10 mouse cellular contexts compared by ENCODE assay signal in genomic region chr11:72409649-72410385, GRCm38 (mm10). TPM values are rescaled to one million over a fixed set of nuclear protein-coding genes. Genes with fewer than 3 reads are reported as not detected.
DNase-seq lines count a peak whose midpoint lies in the region; ATAC-seq and TF ChIP-seq lines count a peak whose summit lies in the region.
"Had no signal": no experiment of that assay in that cellular context is flagged by ENCODE, and none has a peak within 500 bp of the region (broad histone marks: within the 10 kb centered on the region; RNA-seq: fewer than 3 reads in every experiment).

No protein-coding gene starts in this region.

- no peak overlapping the region for H3K4me2 ChIP-seq in midbrain, embryonic 14.5 days (ENCODE audit: low read length)
- peak overlapping the region; percentile 95 for H3K4me2 ChIP-seq in limb, embryonic 15.5 days
- peak overlapping the region; percentile 97 for H3K4me2 ChIP-seq in stomach, postnatal 0 days (replicated peaks; ENCODE audit: low read depth)

- H3K4me3 ChIP-seq in midbrain, embryonic 10.5 days: peak overlapping the region; percentile 75
- H3K4me3 ChIP-seq in midbrain, embryonic 14.5 days (replicated peaks; ENCODE audit: low read depth, low read length): no peak overlapping the region
- peak overlapping the region; percentile 58 for H3K4me3 ChIP-seq in limb, embryonic 15.5 days
- H3K4me3 ChIP-seq in stomach, postnatal 0 days (ENCODE audit: low read depth, low read length): peak overlapping the region; percentile 11; the same call in 1 of the 2 replicates

- no peak overlapping the region for H3K9ac ChIP-seq in midbrain, embryonic 14.5 days (replicated peaks; ENCODE audit: low read length)
- H3K9ac ChIP-seq in limb, embryonic 15.5 days: no peak overlapping the region
- H3K9ac ChIP-seq in stomach, postnatal 0 days (ENCODE audit: low read length): no peak overlapping the region

- peaks cover 78% of the 10 kb centered on the region for H3K27me3 ChIP-seq in midbrain, embryonic 10.5 days (ENCODE audit: low read depth, poor library complexity, severe bottlenecking)
- peaks cover 12% of the 10 kb centered on the region; the same call in 1 of the 2 replicates for H3K27me3 ChIP-seq in midbrain, embryonic 14.5 days (ENCODE audit: control insufficient read depth, insufficient read depth, low read length)
- peaks cover 20% of the 10 kb centered on the region; the same call in 1 of the 2 replicates for H3K27me3 ChIP-seq in limb, embryonic 15.5 days
- H3K27me3 ChIP-seq in stomach, postnatal 0 days (ENCODE audit: control insufficient read depth, insufficient read depth, low read length): no peaks in the 10 kb centered on the region

- no peak for TF ChIP-seq CTCF in stomach, postnatal 0 days (IDR thresholded peaks at IDR 0.05; ENCODE audit: low read depth)

- no peak for TF ChIP-seq EP300 in stomach, postnatal 0 days (optimal IDR thresholded peaks at IDR 0.05)

- ATAC-seq in midbrain, embryonic 14.5 days (ENCODE audit: low FRiP score, low TSS enrichment): no peak
- no peak for ATAC-seq in limb, embryonic 15.5 days (ENCODE audit: insufficient number of reproducible peaks, low FRiP score, low TSS enrichment, low read depth)
- ATAC-seq in stomach, postnatal 0 days (ENCODE audit: low FRiP score, low TSS enrichment): no peak

- no peak overlapping the region for H3K27ac ChIP-seq in midbrain, embryonic 10.5 days (replicated peaks)
- H3K27ac ChIP-seq in midbrain, embryonic 14.5 days (replicated peaks; ENCODE audit: low read depth, low read length): no peak overlapping the region
- 0 out of 2 replicates have a peak overlapping the region, but pooled peaks have one; percentile 1 for H3K27ac ChIP-seq in limb, embryonic 15.5 days
- H3K27ac ChIP-seq in stomach, postnatal 0 days (replicated peaks): no peak overlapping the region

- intact Hi-C loops in heart, postnatal 25 days (cut with DNase I): loop anchor here (2.0 kb wide), 2 partner anchors 13 to 15 kb away; no protein-coding TSS in a partner anchor

- WGBS in midbrain, embryonic 10.5 days: 76% methylated on average over 12 of the region's 12 CpGs
- 70% methylated on average over 12 of the region's 12 CpGs for WGBS in midbrain, embryonic 14.5 days
- 51% methylated on average over 12 of the region's 12 CpGs for WGBS in limb, embryonic 15.5 days
- WGBS in stomach, postnatal 0 days: 64% methylated on average over 12 of the region's 12 CpGs

- no peaks in the 10 kb centered on the region for H3K9me3 ChIP-seq in midbrain, embryonic 10.5 days (replicated peaks)
- no peaks in the 10 kb centered on the region for H3K9me3 ChIP-seq in midbrain, embryonic 14.5 days (ENCODE audit: control insufficient read depth, low read length)
- no peaks in the 10 kb centered on the region for H3K9me3 ChIP-seq in limb, embryonic 15.5 days
- no peaks in the 10 kb centered on the region for H3K9me3 ChIP-seq in stomach, postnatal 0 days (ENCODE audit: control insufficient read depth, low read length)

- DNase-seq in heart, adult 11 months: peak; percentile 91
- no peak for DNase-seq in heart, postnatal 25 days (ENCODE audit: low spot score)
- no peak for DNase-seq in midbrain, embryonic 10.5 days (ENCODE audit: low spot score)
- no peak for DNase-seq in midbrain, embryonic 14.5 days
- no peak for DNase-seq in stomach, postnatal 0 days (ENCODE audit: low spot score)
- DNase-seq in right cerebral cortex, adult 18-20 months: no peak
- no peak for DNase-seq in cerebellum, postnatal 36 days
- DNase-seq: cerebellum, postnatal 14 days had no signal

- no peaks in the 10 kb centered on the region for H3K36me3 ChIP-seq in midbrain, embryonic 10.5 days
- H3K36me3 ChIP-seq in midbrain, embryonic 14.5 days (ENCODE audit: control insufficient read depth, insufficient read depth, low read length): no peaks in the 10 kb centered on the region
- H3K36me3 ChIP-seq in limb, embryonic 15.5 days: no peaks in the 10 kb centered on the region
- no peaks in the 10 kb centered on the region for H3K36me3 ChIP-seq in stomach, postnatal 0 days (ENCODE audit: control insufficient read depth, insufficient read depth, low read length)

- H3K4me1 ChIP-seq in midbrain, embryonic 10.5 days: peaks cover 61% of the 10 kb centered on the region
- peaks cover 13% of the 10 kb centered on the region for H3K4me1 ChIP-seq in midbrain, embryonic 14.5 days (ENCODE audit: control insufficient read depth, insufficient read depth, low read length)
- H3K4me1 ChIP-seq in limb, embryonic 15.5 days: peaks cover 55% of the 10 kb centered on the region
- peaks cover 3% of the 10 kb centered on the region for H3K4me1 ChIP-seq in stomach, postnatal 0 days (replicated peaks; ENCODE audit: control insufficient read depth, insufficient read depth)

RNA-seq across cellular contexts. Expression of gene Smtnl2, which starts 1.7 kb away (rescaled TPM):
- 10 to 100 TPM; 19.0 to 21.6 TPM for total RNA-seq in heart, postnatal 25 days (2021)
- polyA plus RNA-seq in midbrain, embryonic 10.5 days (2016; fragmentation: Nextera tagmentation; extraction: Ambion mirVana): 10.1 and 13.1 TPM in 2 replicates
- polyA plus RNA-seq in midbrain, embryonic 14.5 days (2014; fragmentation: Nextera tagmentation; extraction: Ambion mirVana): 2.9 and 4.5 TPM in 2 replicates
- polyA plus RNA-seq in limb, embryonic 15.5 days (2015; fragmentation: Nextera tagmentation; extraction: Ambion mirVana): 85.0 and 97.2 TPM in 2 replicates
- polyA plus RNA-seq in stomach, postnatal 0 days (2015; fragmentation: Nextera tagmentation; extraction: Ambion mirVana): 25.8 and 26.9 TPM in 2 replicates

RNA-seq across cellular contexts. Expression of gene Ggt6, which starts 25.5 kb away (rescaled TPM):
- under 1 TPM in 1 of 2 experiments, not detected in 1; 0.31 TPM for total RNA-seq in heart, postnatal 25 days (2021)
- polyA plus RNA-seq in midbrain, embryonic 10.5 days (2016; fragmentation: Nextera tagmentation; extraction: Ambion mirVana): not detected in 2 replicates
- not detected in 2 replicates for polyA plus RNA-seq in midbrain, embryonic 14.5 days (2014; fragmentation: Nextera tagmentation; extraction: Ambion mirVana)
- 10.4 and 11.5 TPM in 2 replicates for polyA plus RNA-seq in limb, embryonic 15.5 days (2015; fragmentation: Nextera tagmentation; extraction: Ambion mirVana)
- polyA plus RNA-seq in stomach, postnatal 0 days (2015; fragmentation: Nextera tagmentation; extraction: Ambion mirVana): 12.9 and 13.0 TPM in 2 replicates
- polyA plus RNA-seq: neural tube, embryonic 14.5 days had no signal

RNA-seq across cellular contexts. Expression of gene Mybbp1a, which starts 31.3 kb away (rescaled TPM):
- total RNA-seq in heart, postnatal 25 days (2021): 10 to 100 TPM; 40.9 to 42.8 TPM
- polyA plus RNA-seq in midbrain, embryonic 10.5 days (2016; fragmentation: Nextera tagmentation; extraction: Ambion mirVana): 192 and 236 TPM in 2 replicates
- polyA plus RNA-seq in midbrain, embryonic 14.5 days (2014; fragmentation: Nextera tagmentation; extraction: Ambion mirVana): 52.0 and 66.0 TPM in 2 replicates
- polyA plus RNA-seq in limb, embryonic 15.5 days (2015; fragmentation: Nextera tagmentation; extraction: Ambion mirVana): 127 and 128 TPM in 2 replicates
- polyA plus RNA-seq in stomach, postnatal 0 days (2015; fragmentation: Nextera tagmentation; extraction: Ambion mirVana): 52.2 and 57.6 TPM in 2 replicates

RNA-seq across cellular contexts. Expression of gene Tekt1, which starts 47.6 kb away (rescaled TPM):
- total RNA-seq in heart, postnatal 25 days (2021): not detected
- 6.1 and 6.8 TPM in 2 replicates for polyA plus RNA-seq in midbrain, embryonic 10.5 days (2016; fragmentation: Nextera tagmentation; extraction: Ambion mirVana)
- 6.9 and 9.0 TPM in 2 replicates for polyA plus RNA-seq in midbrain, embryonic 14.5 days (2014; fragmentation: Nextera tagmentation; extraction: Ambion mirVana)
- polyA plus RNA-seq in limb, embryonic 15.5 days (2015; fragmentation: Nextera tagmentation; extraction: Ambion mirVana): 1.5 and 1.6 TPM in 2 replicates
- 0.13 TPM in 1 of 2 replicates, not detected in the other for polyA plus RNA-seq in stomach, postnatal 0 days (2015; fragmentation: Nextera tagmentation; extraction: Ambion mirVana)

Comparison
In these comparisons a context has a peak if more than half of its experiments do, and no peak if none do; other contexts are left out.
1. RNA of gene Ggt6, which starts 25.5 kb away (polyA plus RNA-seq): 12.9 to 13.0 TPM in stomach, postnatal 0 days and 10.4 to 11.5 TPM in limb, embryonic 15.5 days; not detected in midbrain, embryonic 10.5 days and not detected in midbrain, embryonic 14.5 days; every median in the first group is over 10 times any median in the second.